ENCODE assay signal across 13 mouse cellular contexts in the genomic region with DNA sequence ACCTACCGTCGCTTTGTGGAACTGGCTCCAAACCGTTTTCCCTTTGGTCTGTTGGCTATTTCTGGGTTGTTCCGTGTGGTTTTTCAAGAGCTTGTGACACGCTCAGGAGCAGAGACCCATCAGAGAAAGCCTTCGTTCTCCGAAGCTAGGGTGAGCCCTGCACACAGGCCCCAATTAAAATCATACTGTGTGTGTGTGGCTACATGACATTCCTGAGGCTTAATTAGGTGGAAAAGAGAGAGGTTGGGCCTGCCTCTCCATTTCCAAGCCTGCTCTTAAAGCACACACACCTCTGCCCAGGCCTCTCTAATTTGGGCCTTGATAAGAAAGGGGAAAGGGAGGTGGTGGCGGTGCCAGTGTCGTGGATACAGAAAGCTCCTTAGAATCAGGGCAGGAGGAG.
DNase-seq lines count a peak whose midpoint lies in the region; ATAC-seq and TF ChIP-seq lines count a peak whose summit lies in the region.
"Had no signal": no experiment of that assay in that cellular context is flagged by ENCODE, and none has a peak within 500 bp of the region (broad histone marks: within the 10 kb centered on the region; RNA-seq: fewer than 3 reads in every experiment).

No protein-coding gene starts in this region.

- no peaks in the 10 kb centered on the region for H3K9me3 ChIP-seq in embryonic facial prominence, embryonic 10.5 days
- H3K9me3 ChIP-seq in forebrain, embryonic 13.5 days (replicated peaks), result no peaks in the 10 kb centered on the region
- H3K9me3 ChIP-seq in kidney, embryonic 15.5 days (replicated peaks), result no peaks in the 10 kb centered on the region
- no peaks in the 10 kb centered on the region for H3K9me3 ChIP-seq in limb, embryonic 14.5 days (ENCODE audit: control insufficient read depth, low read length)
- H3K9me3 ChIP-seq: heart, embryonic 10.5 days; liver, embryonic 15.5 days had no signal

- H3K27me3 ChIP-seq in embryonic facial prominence, embryonic 10.5 days (replicated peaks; ENCODE audit: low read depth, poor library complexity, severe bottlenecking), result no peaks in the 10 kb centered on the region
- no peaks in the 10 kb centered on the region for H3K27me3 ChIP-seq in forebrain, embryonic 13.5 days
- H3K27me3 ChIP-seq in kidney, embryonic 15.5 days, result no peaks in the 10 kb centered on the region
- H3K27me3 ChIP-seq in limb, embryonic 14.5 days (ENCODE audit: control insufficient read depth, insufficient read depth, low read length), result no peaks in the 10 kb centered on the region

- 67% methylated on average over 9 of the region's 9 CpGs for WGBS in embryonic facial prominence, embryonic 10.5 days
- 20% methylated on average over 9 of the region's 9 CpGs for WGBS in forebrain, embryonic 13.5 days
- 58% methylated on average over 9 of the region's 9 CpGs for WGBS in kidney, embryonic 15.5 days
- WGBS in limb, embryonic 14.5 days, result 50% methylated on average over 9 of the region's 9 CpGs

- TF ChIP-seq POLR2A in limb, embryonic 14.5 days (IDR thresholded peaks at IDR 0.05; ENCODE audit: borderline replicate concordance, extremely low read depth, insufficient read depth, insufficient read length), result no peak

- peaks cover 11% of the 10 kb centered on the region for H3K4me1 ChIP-seq in embryonic facial prominence, embryonic 10.5 days
- H3K4me1 ChIP-seq in forebrain, embryonic 13.5 days, result peaks cover 20% of the 10 kb centered on the region
- peaks cover 27% of the 10 kb centered on the region for H3K4me1 ChIP-seq in kidney, embryonic 15.5 days
- H3K4me1 ChIP-seq in limb, embryonic 14.5 days (ENCODE audit: control insufficient read depth, insufficient read depth, low read length), result no peaks in the 10 kb centered on the region
- H3K4me1 ChIP-seq: liver, embryonic 15.5 days had no signal

- H3K27ac ChIP-seq in embryonic facial prominence, embryonic 10.5 days (replicated peaks), result peak overlapping the region; percentile 44; the same call in 1 of the 2 replicates
- peak overlapping the region; percentile 51 for H3K27ac ChIP-seq in forebrain, embryonic 13.5 days
- peak overlapping the region; percentile 41 for H3K27ac ChIP-seq in kidney, embryonic 15.5 days
- peak overlapping the region; percentile 70 for H3K27ac ChIP-seq in limb, embryonic 14.5 days (replicated peaks; ENCODE audit: low read depth, low read length)
- H3K27ac ChIP-seq: heart, embryonic 10.5 days; left cerebral cortex, adult 2 months; liver, embryonic 15.5 days had no signal

- no peak overlapping the region for H3K4me2 ChIP-seq in forebrain, embryonic 13.5 days
- no peak overlapping the region for H3K4me2 ChIP-seq in kidney, embryonic 15.5 days
- no peak overlapping the region for H3K4me2 ChIP-seq in limb, embryonic 14.5 days (replicated peaks; ENCODE audit: low read depth, low read length, severe bottlenecking)
- H3K4me2 ChIP-seq: liver, embryonic 15.5 days had no signal

- peak; percentile 13 for DNase-seq in embryonic facial prominence, embryonic 10.5 days (ENCODE audit: low spot score)
- peak; percentile 5 for DNase-seq in limb, embryonic 14.5 days (ENCODE audit: low spot score)
- no peak for DNase-seq in lung, adult 18-20 months
- no peak for DNase-seq in left cerebral cortex, adult 18-20 months (ENCODE audit: low spot score in 2 of 2)
- no peak for DNase-seq in yolk sac, embryonic 10.5 days (ENCODE audit: low spot score)
- DNase-seq: adrenal gland, adult 8-10 months; cerebellum, postnatal 10 days had no signal

- no peaks in the 10 kb centered on the region for H3K36me3 ChIP-seq in embryonic facial prominence, embryonic 10.5 days (replicated peaks)
- H3K36me3 ChIP-seq in forebrain, embryonic 13.5 days (ENCODE audit: poor library complexity, severe bottlenecking), result no peaks in the 10 kb centered on the region
- no peaks in the 10 kb centered on the region for H3K36me3 ChIP-seq in kidney, embryonic 15.5 days
- no peaks in the 10 kb centered on the region for H3K36me3 ChIP-seq in limb, embryonic 14.5 days (ENCODE audit: control insufficient read depth, insufficient read depth, low read length)
- H3K36me3 ChIP-seq: heart, embryonic 10.5 days; liver, embryonic 15.5 days had no signal

- no peak overlapping the region for H3K4me3 ChIP-seq in embryonic facial prominence, embryonic 10.5 days
- H3K4me3 ChIP-seq in forebrain, embryonic 13.5 days, result no peak overlapping the region
- no peak overlapping the region for H3K4me3 ChIP-seq in kidney, embryonic 15.5 days (replicated peaks)
- H3K4me3 ChIP-seq in limb, embryonic 14.5 days (replicated peaks; ENCODE audit: low read length), result no peak overlapping the region
- H3K4me3 ChIP-seq: heart, embryonic 10.5 days; left cerebral cortex, adult 2 months; liver, embryonic 15.5 days had no signal

- peak; percentile 62; the same call in 1 of the 2 replicates for ATAC-seq in forebrain, embryonic 13.5 days
- peak; percentile 77; the same call in 1 of the 2 replicates for ATAC-seq in kidney, embryonic 15.5 days (replicated peaks; ENCODE audit: low FRiP score)
- ATAC-seq in limb, embryonic 14.5 days (ENCODE audit: low FRiP score, low read depth), result no peak
- ATAC-seq in megakaryocyte-erythroid progenitor cell, adult 5-6 weeks (replicated peaks; ENCODE audit: low FRiP score, low TSS enrichment, poor library complexity, severe bottlenecking), result no peak

- no peak overlapping the region for H3K9ac ChIP-seq in forebrain, embryonic 13.5 days
- no peak overlapping the region for H3K9ac ChIP-seq in kidney, embryonic 15.5 days
- H3K9ac ChIP-seq in limb, embryonic 14.5 days (ENCODE audit: low read depth, low read length, severe bottlenecking), result no peak overlapping the region
- H3K9ac ChIP-seq: liver, embryonic 15.5 days had no signal

Comparison
In these comparisons a context has a peak if more than half of its experiments do, and no peak if none do; other contexts are left out.
1. DNase-seq: peak in embryonic facial prominence, embryonic 10.5 days (single experiment) and limb, embryonic 14.5 days (single experiment); none in lung, adult 18-20 months (0 of 2), left cerebral cortex, adult 18-20 months (0 of 2) and yolk sac, embryonic 10.5 days (single experiment).
2. ATAC-seq: peak in forebrain, embryonic 13.5 days (single experiment) and kidney, embryonic 15.5 days (single experiment); none in limb, embryonic 14.5 days (single experiment) and megakaryocyte-erythroid progenitor cell, adult 5-6 weeks (single experiment).
3. Peak in every context shown above with its lines, with median percentiles within 50 percentile points of each other: H3K27ac ChIP-seq.